Mouse (Mus musculus) stomach, postnatal 0 days (tissue): Measurements from ENCODE around the gene Glrx.

Experiments used
- CTCF ChIP-seq: IDR thresholded peaks from 2 replicates; pipeline ENCODE4 v1.5.1; 2016; ENCODE audit warnings: antibody characterized with exemption, low read depth, mild to moderate bottlenecking, moderate library complexity
- EP300 ChIP-seq: optimal IDR thresholded peaks from 2 replicates; pipeline ENCODE3; 2016; ENCODE audit warnings: antibody characterized with exemption

DNA sequence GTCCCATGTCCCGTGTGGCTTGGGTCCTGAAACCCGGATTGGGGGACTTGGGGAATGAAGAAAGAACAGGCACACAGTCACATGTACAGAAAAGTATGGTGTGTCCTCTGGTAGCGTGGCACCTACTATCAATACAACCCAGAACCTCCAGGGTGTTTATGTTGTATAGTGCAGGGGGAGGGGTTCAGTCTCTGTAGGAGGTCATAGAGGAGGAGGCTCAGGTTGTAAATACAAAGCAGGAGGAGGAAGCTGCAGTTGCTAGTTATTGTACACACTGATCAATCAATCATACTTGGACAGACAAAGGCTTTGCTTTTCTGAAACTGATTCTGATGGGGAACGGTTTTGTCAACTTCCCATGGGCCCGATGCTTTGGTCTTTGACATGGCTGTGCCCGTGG lies 8.0 kb upstream of the Glrx start:
- TF ChIP-seq CTCF = no peak
- TF ChIP-seq EP300 = no peak
